Mouse (Mus musculus) 3T3-L1 (cell line): ENCODE results near the gene Abcc12.

ENCODE experiments used
- DNase-seq: peaks from one replicate; pipeline ENCODE4 v3.0.0-alpha.2; 2015; ENCODE audit warnings: low read depth, low spot score

The Abcc12 gene

GRCm38 (mm10) chr8:86578693-86579092, 1.8 kb downstream of the Abcc12 start:
- DNase-seq, result no peak

GRCm38 (mm10) chr8:86578076-86578475, 2.4 kb downstream of the Abcc12 start:
- peak; percentile 79 for DNase-seq

DNA sequence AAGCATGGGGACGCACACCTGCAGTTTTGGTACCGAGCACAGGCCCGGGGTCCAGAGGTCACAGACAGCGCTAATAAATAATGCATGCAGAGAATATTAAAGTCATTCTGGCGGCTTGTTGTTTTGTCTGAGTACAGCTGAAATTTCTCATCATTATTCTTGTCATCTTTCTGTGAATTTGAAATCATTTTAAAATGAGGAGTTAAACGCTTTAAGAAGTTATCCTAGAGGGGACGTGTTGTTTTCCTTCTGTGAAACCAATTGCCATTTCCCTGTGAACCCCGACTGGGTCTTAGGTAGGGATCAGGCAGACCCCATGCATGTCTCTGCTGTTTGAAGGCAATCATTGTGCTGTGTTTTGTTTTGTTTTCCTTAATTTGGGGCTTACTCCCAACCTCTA, 2.9 kb downstream of the Abcc12 start:
- DNase-seq, result no peak

DNA sequence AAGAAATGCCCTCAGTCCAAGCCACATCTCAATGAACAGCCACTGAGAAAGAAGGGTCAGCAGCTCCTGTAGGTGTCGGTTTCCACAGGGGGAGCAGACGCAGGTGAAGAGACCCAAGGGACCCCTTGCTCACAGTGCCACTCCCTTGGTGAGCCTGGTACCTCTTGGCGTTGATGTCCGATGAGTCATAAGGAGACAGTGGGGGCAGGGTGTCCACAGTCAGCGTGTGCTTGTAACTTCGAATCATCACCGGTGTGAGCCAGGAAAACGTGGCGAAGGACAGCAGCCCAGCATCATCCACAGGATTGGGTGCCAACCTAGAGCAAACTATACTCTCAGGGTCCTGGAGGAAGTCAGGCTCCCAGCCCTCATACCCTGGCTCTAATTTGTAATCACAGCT, 16.8 kb downstream of the Abcc12 start:
- peak; percentile 78 for DNase-seq

- DNase-seq, result peak; percentile 55
Measured at GRCm38 (mm10) chr8:86561737-86562136, 18.7 kb downstream of the Abcc12 start.

DNA sequence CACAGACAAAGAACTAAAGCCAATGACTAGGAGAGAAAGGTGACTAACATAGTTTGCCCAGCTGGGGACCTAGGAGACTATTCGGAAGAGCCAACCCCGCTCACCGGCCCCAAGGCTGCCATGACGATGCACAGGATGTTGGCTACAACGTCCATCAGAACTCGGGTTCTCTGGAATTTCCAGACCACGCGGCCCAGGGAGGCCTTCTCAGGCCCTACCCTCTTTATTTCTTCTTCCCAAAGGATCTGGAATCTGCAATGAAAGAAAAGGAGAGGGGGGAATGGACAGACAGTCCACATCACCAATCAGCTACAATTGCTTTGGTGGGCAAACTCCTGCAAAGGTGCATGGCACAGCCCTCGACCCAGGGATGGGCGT, 19.8 kb downstream of the Abcc12 start:
- peak; percentile 18 for DNase-seq

DNA sequence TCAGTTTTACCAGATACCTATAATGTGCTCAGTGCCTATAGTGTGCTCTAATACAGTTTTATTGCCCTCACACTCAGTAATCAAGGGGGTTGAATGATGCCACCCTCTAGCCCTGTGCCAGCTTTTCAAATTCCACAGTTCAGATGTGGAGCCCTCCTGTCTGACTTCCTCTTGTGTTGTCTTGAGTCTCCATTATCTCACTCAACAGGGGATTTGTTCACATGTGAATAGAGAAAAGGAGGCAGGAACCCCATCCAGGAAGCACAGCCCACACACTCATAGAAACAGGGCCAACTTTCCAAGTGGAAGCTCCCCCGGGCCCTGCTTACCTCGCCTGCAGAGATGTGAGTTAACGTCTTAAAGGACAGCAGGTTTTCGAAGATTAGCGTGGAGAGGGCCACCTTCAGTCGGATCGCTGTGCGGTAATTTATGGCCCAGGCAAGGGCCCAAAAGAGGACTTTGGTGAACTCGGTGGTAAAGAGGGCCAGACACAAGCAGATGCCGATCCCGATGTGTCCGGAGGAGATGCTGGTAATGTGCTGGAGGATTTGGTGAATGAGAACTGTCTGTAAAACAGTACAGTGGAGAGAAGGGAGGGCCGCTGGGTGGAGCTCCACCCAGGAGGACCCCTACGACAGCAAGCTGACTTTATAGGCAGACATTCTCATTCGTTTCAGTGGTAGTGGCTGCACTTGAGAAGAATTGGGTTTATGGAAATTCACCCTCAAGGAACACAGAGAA, 20.4 kb downstream of the Abcc12 start:
- DNase-seq, result no peak

DNA sequence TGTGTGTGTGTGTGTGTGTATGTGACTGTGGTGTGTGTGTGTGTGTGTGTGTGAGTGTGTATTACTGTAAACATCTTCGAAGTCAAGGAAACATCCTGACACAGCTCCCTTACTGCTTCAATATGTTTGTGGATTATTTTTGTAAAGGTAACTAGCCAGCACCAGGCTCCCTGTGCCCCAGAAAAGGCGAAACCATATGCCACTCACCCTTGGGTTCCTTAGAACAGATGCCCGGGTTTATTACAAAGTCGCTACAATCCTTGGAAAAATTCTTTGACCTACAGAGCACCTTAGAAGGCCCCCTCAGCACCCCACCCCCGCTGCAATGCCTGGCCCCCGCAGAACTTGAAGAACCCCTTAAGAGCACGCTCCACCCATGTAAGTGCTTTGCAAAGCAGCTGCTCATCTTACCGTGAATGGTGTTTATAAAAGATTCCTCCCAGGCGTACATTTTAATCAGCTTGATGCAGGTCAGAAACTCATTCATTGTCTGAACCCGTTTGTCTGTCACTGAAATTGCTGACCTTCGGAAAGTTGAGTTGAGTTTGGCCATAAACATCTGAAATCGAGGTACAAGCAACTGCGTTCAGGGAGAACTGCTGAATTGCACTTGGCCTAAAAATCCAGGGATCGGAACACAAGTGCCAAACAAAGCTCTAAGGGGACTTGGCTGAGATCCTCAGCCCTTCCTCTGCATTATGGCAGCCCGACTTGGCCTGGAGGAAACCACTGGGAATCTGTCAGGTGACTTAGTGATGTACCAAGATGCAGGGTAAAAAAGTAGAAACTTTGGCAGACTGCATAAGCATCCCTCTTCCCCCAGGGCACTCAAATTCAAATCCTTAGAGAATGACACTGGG, 23.1 kb downstream of the Abcc12 start:
- DNase-seq, result no peak

GRCm38 (mm10) chr8:86555564-86555963, 24.9 kb downstream of the Abcc12 start:
- DNase-seq, result no peak

DNA sequence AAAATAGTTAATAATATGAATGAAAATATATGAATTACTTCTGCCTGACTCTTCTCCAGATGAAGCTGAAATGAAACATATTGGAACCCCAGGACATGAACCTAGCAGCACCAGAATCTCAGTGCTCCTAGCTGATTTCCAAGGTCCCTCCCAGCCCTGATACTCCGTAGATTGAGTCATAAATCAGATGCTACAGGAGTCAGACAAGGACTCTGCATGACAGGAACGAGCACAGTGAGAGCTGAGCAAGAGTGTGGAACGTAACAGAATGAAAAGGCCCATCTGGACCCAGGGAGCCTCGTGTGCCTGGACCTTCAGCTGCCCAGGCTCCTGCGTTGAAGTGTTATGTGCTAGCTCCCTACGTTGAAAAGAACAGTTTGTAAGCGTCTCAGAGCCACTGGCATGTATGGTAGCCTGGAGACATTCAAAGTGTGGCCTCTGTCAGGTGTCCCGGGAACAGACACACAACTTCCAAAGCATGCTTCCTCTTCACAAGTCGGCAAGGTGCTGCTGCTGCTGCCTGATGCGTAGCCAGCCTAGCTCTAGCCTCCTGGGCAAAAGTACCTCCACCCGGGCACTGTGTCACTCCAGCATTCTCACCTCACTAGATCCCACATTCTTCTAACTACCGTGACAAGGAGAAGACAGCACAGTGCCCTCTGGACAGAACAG, 26.1 kb downstream of the Abcc12 start:
- DNase-seq, result no peak

DNA sequence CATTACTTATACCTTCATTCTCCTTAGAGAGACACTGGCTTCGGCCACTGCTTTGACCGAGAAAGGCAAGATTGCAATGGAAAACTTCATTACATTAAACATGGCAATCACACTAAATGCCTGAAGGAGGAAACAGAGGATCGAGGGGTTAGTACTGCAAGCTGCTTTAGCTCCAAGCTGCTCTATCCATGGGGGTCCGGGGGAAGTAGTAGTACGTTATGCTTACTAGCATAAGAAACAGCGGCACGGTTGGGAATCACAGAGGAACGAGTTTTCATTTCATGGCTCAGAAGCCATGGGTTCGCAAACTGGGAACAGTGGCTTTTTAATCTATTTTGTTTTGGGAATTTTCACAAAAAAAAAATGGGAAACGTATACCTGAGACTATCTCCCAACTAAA, 30.0 kb downstream of the Abcc12 start:
- no peak for DNase-seq

GRCm38 (mm10) chr8:86546001-86546400, 34.5 kb downstream of the Abcc12 start:
- DNase-seq, result no peak

- DNase-seq, result no peak
Measured at GRCm38 (mm10) chr8:86540906-86541305, 39.6 kb downstream of the Abcc12 start.

DNA sequence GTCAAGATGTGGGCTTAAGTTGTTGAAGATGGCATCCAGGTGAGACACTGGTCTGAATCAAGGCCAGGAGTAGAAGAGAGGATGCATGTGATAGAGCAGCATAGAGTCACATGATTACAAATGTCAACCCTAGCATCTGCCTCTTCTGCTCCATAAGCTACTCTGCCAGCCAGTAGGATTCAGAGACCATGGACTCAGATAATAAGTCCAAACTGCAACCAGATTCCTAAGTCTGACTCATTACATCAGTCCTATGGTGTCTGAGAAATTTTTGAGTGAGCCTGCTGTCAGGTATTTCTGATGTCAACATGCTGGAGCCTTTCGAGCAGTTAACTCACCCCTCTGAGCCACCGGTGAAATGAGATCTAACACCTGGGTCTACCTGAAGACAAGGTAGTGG, 40.1 kb downstream of the Abcc12 start:
- DNase-seq, result peak; percentile 71

DNA sequence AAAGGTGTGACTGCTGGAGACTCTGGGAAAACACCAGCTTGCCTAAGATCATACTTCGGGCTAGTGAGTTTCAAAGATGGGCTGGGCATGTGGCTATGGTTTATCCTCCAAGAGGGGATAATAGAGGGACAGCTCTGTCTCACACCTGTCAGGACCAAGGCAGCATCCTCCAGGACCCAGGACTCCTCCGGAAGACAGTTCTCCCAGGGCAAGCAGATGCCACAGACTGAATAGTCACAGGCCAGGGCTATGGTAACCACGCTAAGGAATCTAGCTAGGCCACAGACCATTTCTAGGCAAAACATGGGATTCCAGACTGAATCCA, 43.9 kb downstream of the Abcc12 start:
- DNase-seq, result no peak

- DNase-seq, result peak; percentile 95
Measured at GRCm38 (mm10) chr8:86535791-86536662, 44.5 kb downstream of the Abcc12 start.

DNA sequence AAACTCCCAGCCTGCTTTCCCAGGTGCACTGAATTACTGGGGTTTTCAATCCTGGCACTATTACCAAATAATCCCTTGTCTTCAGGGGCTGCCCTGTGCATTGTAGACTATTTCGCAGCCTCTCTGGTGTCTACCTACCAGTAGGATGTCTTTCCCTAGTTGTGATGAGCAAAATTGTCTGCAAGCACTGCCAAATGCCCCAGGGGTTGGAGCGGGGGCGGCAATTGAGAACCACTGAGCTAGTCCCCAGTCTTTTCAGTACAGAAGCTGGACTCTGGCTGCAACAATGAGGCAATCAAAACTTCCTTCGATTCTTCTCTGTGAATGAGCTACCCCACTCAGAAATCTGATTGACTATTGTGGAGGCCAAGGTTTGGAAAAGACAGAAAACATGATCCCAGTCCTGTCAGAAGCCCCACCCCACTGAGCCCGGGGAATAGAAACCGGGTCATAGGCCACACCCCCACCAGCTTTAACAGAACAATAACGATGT, 45.4 kb downstream of the Abcc12 start:
- DNase-seq, result no peak

DNA sequence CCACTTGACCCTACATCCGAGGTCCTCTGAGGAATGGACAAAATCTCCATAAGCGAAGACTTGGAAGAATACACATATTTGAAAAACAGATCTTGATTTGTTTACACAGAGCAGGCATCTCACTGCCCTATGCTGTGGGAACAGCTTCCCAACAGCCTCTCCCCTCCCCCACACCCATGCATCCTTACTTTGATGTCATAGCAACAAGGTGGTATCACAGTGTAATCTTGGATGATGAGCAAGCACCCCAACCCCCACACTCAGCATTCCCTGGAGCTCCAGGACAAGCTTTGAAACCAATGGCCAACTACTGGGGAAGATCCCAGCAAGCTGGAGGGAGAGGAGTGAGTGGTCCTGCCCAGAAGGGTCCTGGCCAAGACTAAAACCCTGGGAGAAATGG, 50.8 kb downstream of the Abcc12 start:
- DNase-seq, result no peak

DNA sequence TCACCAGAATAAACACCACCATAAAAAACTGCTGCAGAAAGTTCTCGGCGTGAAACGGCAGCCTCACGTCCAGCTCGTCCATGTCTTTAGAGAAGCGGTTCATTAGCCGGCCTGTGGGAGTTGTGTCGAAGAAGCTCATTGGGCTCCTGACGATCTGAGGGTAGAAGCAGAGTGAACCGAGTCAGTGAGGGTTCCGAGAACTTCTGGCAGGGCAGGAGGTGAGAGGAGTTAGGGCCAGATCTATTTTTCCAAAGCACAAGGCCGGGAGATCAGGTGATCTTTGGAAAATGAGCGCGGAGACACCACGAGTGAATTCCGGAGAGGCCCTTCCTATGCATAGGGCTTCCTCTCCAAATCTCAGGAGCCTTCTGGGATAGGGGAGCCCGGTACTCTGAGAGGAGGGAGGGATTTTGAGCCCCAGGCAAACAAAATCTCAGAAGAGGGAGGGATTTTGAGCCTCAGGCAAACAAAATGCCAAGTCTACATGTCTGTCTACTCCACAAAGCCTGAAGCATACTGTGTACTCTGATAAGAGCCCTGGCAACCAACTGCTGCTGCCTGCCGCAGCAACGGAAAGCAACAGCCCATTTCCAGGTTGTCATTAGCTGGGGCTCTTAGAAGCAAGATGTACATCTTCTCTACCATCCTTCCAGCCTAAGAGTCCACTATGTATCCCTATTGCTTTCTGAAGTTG, 53.0 kb downstream of the Abcc12 start:
- no peak for DNase-seq

DNA sequence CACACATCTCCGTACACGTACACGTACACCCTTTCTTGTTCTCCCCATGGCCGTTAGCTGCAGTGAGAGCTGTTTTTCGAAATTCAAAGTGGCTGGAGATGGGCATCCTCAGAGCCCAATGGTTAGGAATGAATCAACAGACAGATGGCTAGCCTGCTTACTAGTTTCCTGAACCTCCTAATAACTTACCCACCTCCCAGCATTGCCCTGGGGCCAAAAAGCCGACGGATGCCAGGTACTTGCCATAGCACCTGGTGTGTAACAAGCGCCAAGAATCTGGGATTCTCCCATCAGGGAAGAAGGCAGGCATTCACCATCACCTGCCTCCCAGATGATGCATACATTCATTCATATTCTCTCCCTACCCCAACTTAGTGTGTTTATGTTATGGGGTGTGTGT, 53.7 kb downstream of the Abcc12 start:
- no peak for DNase-seq

GRCm38 (mm10) chr8:86514203-86514602, 66.3 kb downstream of the Abcc12 start:
- no peak for DNase-seq
